Mouse (Mus musculus): ENCODE measurements around the gene Eif2ak3.

Eif2ak3 gene

DNA sequence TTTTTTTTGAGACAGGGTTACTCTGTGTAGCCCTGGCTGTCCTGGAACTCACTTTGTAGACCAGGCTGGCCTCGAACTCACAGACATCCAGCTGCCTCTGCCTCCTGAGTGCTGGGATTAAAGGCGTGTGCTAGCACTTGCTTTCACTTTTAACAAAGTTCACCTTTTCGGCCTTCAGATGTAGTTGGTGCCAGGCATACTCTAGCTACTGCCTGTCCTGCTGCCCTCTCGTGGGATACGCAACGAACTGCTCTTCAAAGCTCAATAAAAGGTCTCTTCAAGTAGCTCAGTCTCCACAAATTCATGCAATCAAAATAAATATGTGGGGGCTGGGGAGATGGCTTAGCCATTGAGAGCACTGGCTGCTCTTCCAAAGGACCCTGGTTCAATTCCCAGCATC, 53.9 kb downstream of the Eif2ak3 start:
- DNase-seq (ENCODE audit: extremely low read depth, low read depth, low spot score), result no peak

- no peak for DNase-seq (ENCODE audit: extremely low read depth, low read depth, low spot score)
Observed at GRCm38 (mm10) chr6:70899594-70900003, 55.3 kb downstream of the Eif2ak3 start.

DNA sequence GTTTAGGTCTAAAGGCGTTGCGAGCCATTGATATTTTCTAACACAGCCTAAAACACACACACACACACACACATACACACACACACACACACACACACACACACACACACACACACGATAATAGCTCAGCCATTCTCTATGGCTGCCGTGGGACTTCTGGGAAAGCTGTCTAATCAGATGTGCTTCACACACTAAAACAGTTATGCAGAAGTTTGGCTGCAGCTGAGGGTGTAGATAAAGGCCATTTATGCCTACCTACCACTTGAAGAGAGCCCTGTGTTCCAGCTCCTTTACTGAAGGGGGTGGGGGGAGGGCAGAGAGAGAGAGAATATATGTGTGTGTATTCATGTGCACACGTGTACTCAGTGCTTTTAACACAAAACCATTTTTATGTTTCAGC, 59.4 kb downstream of the Eif2ak3 start:
- DNase-seq (ENCODE audit: extremely low read depth, low read depth, low spot score), result no peak

DNA sequence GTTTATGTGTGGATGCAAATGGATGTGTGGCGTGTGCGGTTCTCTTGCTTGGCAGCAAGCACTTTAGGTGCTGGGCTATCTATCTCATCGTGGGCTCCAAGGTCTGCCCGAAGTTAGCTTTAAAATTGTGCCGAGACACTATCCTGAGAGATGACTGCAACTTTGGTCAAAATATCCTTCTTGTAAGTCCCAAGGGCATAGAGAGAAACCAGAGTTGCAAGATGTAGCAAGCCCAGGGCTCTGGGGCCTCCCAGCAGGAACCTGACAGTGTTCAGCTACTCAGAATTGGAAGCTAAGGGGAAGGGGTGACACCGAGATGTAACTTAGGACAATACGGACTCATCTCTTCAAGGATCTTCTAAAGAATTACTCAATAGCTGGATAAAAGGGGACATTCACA, 65.3 kb downstream of the Eif2ak3 start:
- no peak for DNase-seq (ENCODE audit: extremely low read depth, low read depth, low spot score)

DNA sequence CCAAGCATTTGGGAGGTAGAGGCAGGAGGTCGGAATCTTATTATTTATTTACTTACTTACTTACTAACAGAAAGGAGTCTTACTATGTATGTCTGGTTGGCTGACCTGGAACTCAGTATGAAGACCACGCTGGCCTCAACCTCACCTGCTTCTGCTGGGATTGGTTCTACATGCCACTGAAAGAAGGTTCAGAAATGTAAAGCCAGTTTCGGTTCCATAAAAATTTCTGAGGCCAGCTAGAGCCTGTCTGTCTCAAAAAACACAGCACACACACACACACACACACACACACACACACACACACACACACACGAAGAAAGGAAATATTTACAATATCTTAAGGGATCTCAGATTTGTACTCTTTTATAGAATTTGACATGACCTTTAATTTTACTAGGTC, 66.0 kb downstream of the Eif2ak3 start:
- no peak for DNase-seq (ENCODE audit: extremely low read depth, low read depth, low spot score)

GRCm38 (mm10) chr6:70911668-70912395, 67.5 kb downstream of the Eif2ak3 start:
- DNase-seq (ENCODE audit: extremely low read depth, low read depth, low spot score), result no peak

- no peak for DNase-seq (ENCODE audit: extremely low read depth, low read depth, low spot score)
Observed at GRCm38 (mm10) chr6:70912396-70912765, 68.1 kb downstream of the Eif2ak3 start.

DNA sequence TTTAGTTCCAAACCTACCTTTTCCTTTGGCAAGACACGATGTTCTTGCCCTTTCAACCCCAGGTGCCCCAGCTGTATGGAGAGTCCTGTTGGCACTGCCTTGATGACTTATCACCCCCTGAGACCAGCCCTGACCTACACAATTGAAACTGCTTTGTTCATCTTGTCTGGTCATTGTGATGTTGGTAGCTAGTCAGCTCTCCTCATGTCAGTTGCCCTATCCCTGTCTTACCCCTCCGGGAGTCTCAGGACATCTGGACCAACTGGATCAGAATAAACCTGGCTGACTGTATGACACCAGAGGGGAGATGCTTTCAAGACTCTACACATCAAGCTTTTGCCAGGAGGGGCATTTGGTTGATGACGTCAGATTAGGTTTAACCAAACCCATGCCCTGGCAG, 74.5 kb downstream of the Eif2ak3 start, which contains the start of gene Tex37:
TSS of gene Tex37 (minus strand) at position 101 of the 400 bp plus-strand sequence.
- DNase-seq (ENCODE audit: extremely low read depth, low read depth, low spot score), result no peak

GRCm38 (mm10) chr6:70921274-70922074, 77.2 kb downstream of the Eif2ak3 start:
- no peak for DNase-seq (ENCODE audit: extremely low read depth, low read depth, low spot score)

- DNase-seq (ENCODE audit: extremely low read depth, low read depth, low spot score), result no peak
Observed at GRCm38 (mm10) chr6:70931801-70932200, 87.5 kb downstream of the Eif2ak3 start.

- DNase-seq (ENCODE audit: extremely low read depth, low read depth, low spot score), result no peak
Observed at GRCm38 (mm10) chr6:70953274-70953673, 109.0 kb downstream of the Eif2ak3 start.

GRCm38 (mm10) chr6:70954040-70954439, 109.7 kb downstream of the Eif2ak3 start:
- DNase-seq (ENCODE audit: extremely low read depth, low read depth, low spot score), result no peak

Data from fat pad, adult 2 months (tissue).